Mouse (Mus musculus) CD8-positive naive resting alpha-beta T cell, adult 2 months (primary cell): ENCODE measurements around the gene Tmem185a.
"Not testable (repeated sequence)": the region's sequence is repeated elsewhere in the genome, so short reads cannot be mapped to it uniquely, and the experiment has no call there.

ENCODE experiments used
- DNase-seq, 2 experiments: peaks; one replicate each; pipeline ENCODE4 v3.0.0; 2022; ENCODE audit warnings: low read depth in 2 of 2, low spot score in 2 of 2

The Tmem185a gene

DNA sequence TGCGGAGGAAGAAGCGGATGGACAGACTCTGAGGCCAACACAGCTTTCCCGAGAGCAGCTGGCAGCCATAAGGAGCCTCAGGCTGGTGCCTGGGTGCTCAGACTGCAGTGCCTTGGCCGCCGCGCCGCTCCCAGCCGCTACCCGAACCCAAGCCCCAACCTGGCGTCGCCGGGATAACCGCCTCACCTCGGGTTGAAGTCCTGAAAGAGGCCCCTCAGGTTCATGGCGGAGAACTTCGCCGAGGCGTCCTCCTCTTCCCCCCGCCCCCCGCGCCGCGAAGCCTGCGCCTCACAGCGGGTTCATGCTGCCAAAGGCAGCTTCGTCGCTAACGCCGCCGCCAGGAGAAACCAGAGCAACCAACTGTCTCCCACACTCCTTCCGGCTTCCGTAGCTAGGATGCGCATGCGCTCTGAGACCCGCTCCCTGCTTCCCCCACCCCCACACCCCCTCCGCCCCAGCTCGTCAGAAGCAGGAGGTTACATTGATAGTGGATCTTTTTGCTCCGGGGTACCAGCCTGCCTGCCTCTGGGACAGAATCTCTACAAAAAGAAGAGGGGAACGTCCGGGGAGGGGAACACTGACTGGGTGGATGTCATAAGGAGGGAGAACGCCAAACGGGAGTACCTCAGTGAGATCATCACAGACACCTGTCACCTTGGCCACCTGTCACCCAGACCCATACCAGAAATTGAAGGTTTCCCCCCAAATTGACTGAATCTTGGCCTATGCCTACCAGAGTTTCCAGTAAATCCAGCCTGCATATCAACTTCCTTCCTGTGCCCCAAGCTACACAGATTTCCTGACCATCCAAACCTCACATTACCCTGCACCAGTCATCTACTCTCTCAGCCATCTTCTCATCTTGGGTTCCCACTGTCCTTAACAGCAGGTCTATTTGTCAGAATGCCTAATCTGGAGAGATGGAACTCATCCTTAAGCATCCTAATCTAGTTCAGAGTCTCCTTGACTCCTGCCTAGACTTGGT, at the start of gene Tmem185a:
Gene Tmem185a (minus strand): TSS at position 389 of the 985 bp plus-strand sequence.
- DNase-seq = peak; percentile 61 to 73

DNA sequence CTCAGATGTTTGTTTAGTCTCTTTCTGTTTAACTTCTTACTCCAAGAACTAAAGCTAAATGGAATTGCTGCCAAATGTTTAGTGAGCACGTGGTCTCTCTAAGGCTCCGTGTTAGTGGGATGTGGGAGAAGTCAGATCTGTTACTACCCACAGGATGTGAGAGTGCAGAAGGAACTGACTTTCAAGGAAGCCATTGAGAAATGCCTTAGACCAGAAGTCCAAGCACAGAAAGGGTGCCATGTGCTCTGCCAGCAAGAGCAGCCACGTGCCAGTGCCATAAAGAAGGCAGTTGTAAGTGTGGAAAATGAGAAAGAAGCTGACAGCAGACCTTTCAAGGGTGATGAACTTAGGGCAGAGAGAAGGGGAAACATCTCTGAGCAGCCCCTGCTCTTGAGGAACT, 37.4 kb upstream of the Tmem185a start:
- DNase-seq = not testable (repeated sequence)

DNA sequence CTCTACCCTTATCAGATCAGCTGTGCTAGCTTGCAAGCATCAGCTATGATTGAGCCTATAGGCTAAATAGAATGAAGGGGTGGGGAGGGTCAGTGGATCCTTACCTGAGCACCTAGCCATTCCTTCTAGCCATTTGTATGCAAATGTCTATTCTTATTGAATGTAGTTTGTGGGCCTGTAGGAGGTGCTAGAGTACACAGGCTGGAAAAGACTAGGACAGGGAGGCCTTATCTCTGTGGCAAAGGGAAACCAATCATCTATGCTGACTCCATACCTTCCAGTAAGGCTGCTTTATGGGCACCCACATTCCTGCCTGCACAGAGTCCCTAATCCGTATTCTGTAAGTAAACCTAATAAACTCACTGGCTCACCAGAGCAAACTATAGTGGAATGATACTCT, 10.3 kb upstream of the Tmem185a start:
- DNase-seq = not testable (repeated sequence)

DNA sequence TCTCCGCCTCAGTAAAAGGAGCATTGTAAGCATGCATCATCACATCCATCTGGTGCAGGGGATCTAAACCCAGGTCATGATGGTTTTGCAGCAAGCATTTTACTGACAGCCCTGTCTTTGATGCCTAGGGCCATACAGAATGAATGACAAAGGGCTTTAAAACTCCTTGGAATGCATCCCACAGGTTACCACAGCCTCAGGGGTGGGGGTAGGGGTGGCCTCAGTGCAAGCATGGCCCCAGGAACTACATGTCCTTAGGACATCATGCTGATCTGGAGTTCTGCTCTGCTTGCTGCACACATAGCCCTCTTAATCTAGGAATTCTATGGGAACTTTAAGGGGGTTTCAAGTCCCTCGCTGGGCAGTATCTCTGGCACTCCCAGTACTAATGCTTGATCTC, 5.2 kb upstream of the Tmem185a start:
- no peak for DNase-seq

DNA sequence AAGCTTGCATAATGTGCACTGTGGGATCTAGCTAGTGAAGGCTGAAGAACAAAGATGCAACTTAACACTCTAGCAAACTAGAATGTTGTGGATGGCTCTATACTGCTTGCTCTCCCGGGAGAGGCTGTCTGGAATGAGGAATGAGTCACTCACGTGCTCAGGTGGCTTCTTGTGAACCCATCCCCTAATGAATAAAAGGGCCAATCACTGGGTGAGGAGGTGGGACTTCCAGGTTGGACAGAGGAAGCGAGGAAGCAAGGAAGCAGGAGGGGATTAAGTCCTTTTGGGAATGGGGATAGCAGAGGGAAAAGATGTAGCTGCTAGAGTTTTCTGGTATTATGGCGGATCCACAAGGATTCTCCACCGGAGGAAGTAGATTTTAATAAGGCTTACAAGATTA, 1.7 kb upstream of the Tmem185a start:
- DNase-seq = no peak

DNA sequence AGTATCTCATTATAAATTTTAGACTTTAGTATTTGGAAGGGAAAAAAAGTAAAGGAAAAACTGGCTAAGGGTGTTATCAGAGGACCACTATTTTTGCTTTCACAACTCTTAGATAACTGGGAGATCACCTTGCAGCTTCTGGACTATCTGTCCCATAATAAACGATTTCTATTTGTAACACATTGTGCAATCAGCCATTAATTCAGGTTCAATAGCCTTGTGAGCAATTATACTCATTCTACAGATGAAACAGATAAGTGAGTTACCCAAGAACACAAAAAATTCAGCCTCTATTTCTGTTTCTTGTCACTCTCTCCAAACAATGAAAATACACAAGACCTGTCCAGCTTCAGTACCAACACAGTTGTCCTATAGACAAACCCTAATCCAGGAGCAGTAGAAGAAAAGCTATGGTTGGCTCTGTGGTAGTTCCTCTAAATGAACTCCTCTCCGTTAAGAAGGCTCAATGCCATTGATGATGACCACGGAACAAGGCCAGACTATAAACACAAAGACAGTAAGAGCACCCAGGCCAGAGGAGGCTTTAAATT, 1.7 kb downstream of the Tmem185a start:
- no peak for DNase-seq

DNA sequence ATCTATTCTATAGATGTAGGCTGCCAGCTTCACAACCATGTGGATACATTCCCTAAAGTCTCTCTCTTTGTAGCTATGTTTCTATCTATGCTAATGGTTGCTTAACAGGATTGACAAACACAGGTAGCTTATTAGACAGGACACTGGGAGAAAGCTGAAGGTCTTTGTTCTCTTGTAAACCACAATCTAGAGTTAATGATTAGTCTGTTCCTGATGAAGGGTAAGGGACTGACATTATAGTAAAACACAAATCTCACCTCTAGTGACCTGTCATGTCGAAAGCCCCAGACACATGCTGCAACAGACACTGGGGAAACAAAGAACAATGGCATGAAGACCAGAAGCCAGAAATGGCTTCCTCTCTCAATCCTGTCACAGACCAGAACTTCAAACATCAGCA, 10.1 kb downstream of the Tmem185a start:
- DNase-seq = no peak

DNA sequence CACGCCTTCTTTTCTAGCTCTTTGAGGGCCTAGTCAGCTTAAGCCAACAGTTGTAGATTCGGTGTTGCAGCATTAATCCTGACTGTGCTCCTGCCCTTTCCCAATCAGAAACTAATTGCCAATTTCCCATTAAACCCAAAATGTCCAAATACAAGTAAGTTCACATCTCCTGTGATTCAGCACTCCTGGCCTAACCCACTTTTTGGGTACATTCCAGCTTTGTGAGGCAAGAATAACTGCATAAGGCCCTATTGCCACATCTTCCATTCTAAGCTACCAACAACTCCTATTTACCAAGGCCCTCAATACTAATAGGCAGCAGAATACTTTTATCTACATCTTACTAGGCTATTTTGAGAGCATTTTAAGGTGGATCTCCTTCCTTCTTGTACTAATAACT, 11.5 kb downstream of the Tmem185a start:
- no peak for DNase-seq

DNA sequence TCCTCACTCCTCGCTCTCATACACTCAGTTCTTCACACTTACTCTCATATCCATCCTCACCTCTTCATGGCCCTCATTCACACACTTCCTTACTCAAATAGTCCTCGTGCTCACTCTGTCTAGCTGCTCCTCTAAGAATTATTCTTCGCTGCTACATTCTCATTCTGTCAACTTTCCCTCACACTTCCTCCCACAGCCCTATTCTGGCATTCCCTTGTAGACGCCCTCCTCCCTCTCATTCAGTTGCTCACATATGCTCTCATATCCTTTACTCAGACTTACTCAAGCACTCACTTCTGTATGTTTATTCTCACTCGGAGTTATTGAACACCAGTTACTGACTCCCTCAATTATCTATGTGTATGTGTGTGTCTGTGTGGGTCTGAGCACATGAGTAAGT, 13.4 kb downstream of the Tmem185a start:
- no peak for DNase-seq

DNA sequence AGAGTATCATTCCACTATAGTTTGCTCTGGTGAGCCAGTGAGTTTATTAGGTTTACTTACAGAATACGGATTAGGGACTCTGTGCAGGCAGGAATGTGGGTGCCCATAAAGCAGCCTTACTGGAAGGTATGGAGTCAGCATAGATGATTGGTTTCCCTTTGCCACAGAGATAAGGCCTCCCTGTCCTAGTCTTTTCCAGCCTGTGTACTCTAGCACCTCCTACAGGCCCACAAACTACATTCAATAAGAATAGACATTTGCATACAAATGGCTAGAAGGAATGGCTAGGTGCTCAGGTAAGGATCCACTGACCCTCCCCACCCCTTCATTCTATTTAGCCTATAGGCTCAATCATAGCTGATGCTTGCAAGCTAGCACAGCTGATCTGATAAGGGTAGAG, 24.6 kb downstream of the Tmem185a start:
- not testable (repeated sequence) for DNase-seq

DNA sequence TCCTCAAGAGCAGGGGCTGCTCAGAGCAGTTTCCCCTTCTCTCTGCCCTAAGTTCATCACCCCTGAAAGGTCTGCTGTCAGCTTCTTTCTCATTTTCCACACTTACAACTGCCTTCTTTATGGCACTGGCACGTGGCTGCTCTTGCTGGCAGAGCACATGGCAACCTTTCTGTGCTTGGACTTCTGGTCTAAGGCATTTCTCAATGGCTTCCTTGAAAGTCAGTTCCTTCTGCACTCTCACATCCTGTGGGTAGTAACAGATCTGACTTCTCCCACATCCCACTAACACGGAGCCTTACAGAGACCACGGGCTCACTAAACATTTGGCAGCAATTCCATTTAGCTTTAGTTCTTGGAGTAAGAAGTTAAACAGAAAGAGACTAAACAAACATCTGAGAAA, 51.5 kb downstream of the Tmem185a start:
- not testable (repeated sequence) for DNase-seq
